Mouse (Mus musculus) cerebellum, adult 8-10 months (tissue): ENCODE measurements around the gene Fbxo3.
"Not testable (repeated sequence)": the region's sequence is repeated elsewhere in the genome, so short reads cannot be mapped to it uniquely, and the experiment has no call there.

Experiments used
- DNase-seq: peaks from one replicate; pipeline ENCODE4 v3.0.0; 2022

Gene Fbxo3

GRCm38 (mm10) chr2:104097396-104097795 is 69.9 kb downstream of the Fbxo3 start:
- DNase-seq = not testable (repeated sequence)

GRCm38 (mm10) chr2:104098529-104099230 is 71.2 kb downstream of the Fbxo3 start:
- no peak for DNase-seq

GRCm38 (mm10) chr2:104099231-104099585 is 71.7 kb downstream of the Fbxo3 start:
- no peak for DNase-seq

GRCm38 (mm10) chr2:104099946-104100345 is 72.4 kb downstream of the Fbxo3 start:
- DNase-seq = no peak

GRCm38 (mm10) chr2:104104800-104105199 is 77.3 kb downstream of the Fbxo3 start:
- DNase-seq = no peak

GRCm38 (mm10) chr2:104109021-104109420 is 81.5 kb downstream of the Fbxo3 start:
- not testable (repeated sequence) for DNase-seq

- no peak for DNase-seq
Measured at GRCm38 (mm10) chr2:104109528-104109927, 82.0 kb downstream of the Fbxo3 start.

GRCm38 (mm10) chr2:104110031-104110430 is 82.5 kb downstream of the Fbxo3 start:
- DNase-seq = no peak

- not testable (repeated sequence) for DNase-seq
Measured at GRCm38 (mm10) chr2:104111170-104111797, 83.8 kb downstream of the Fbxo3 start.
